Mouse (Mus musculus): Measurements from ENCODE around the gene Obscn.

Obscn gene

GRCm38 (mm10) chr11:59138537-59139486, 2.6 kb upstream of the Obscn start:
- DNase-seq: no peak

DNA sequence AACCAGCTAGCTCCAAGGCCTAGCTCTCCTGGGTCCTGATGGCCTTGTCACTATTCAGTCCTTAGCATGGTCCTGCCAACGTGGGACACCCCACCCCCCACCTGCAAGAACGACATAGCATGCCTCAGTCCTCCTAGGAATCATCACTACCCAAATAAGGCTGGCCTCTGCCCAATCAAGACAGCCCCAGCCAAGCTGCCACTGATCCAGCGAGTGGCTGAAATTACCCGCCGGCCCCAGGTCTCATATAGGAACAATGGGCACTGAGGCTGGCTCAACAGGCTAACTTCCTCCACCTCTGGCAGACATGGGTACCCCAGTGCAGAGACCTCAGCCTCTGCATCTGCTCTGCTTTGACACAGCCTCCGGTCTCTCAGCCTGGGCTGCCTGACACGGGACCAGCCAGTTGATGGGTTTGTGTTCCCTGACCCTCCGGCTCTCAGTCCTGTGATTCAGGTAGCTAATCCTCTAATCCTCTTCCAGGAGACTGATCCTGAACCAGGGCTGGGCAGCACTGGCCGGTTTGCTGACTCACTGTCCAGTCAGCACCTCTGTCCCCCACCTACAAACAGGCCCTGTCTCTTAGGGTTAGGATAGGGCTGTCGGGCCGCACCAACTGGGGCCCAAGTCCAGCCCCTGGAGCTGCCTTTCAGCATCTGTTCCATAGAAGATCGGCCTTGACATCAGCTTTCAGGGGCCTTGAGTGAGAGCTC, 948 bp upstream of the Obscn start:
- no peak for DNase-seq

- DNase-seq: no peak
These were observed 966 bp downstream of the Obscn start for GRCm38 (mm10) chr11:59135051-59135820.

GRCm38 (mm10) chr11:59134373-59134997, 1.7 kb downstream of the Obscn start:
- DNase-seq: no peak

DNA sequence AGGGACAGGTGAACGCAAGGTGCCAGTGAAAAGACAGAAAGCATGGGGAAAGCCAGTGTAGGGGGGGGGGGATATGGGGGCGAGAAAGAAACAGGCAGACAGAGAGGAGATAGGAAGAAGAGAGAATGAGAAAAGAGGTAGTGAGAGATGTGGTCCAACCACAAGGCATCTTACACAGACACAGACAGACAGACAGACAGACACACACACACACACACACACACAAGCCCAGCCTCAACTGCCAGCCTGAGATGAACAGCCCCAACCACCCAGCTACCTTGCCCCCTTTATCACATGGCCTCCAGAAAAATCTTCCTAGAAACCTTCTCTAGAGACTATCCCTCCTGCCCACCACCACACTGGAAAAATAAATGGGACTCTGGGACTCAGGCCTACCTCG, 4.1 kb downstream of the Obscn start:
- DNase-seq: no peak

DNA sequence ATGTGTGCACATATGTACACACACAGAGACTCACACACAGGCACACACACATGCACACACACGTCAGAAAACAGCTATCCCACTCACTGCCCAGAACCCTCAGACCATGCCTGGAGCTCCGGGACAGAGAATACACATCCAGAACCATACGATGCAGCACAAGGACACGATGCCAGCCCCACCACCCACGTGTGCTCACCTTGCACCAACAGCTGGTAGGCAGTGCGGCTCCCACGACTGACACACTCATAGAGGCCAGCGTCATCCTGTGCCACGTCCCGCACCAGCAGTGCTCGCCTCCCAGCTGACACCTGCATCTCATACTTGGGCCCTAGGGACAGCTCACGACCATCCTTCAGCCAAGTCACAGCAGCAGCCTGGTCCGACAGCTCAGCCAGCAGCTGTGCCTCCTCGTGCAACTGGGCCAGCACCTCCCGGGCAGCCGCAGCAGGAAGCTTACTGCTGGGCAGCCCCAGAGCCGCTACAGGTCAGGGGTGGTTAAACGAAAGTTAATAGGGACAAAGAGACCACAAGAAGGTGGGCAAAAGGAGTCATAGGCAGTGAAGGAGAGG, 4.8 kb downstream of the Obscn start:
- no peak for DNase-seq

- DNase-seq: no peak
These were observed 5.4 kb downstream of the Obscn start for GRCm38 (mm10) chr11:59130782-59131181.

GRCm38 (mm10) chr11:59105945-59106344, 30.3 kb downstream of the Obscn start:
- no peak for DNase-seq

DNA sequence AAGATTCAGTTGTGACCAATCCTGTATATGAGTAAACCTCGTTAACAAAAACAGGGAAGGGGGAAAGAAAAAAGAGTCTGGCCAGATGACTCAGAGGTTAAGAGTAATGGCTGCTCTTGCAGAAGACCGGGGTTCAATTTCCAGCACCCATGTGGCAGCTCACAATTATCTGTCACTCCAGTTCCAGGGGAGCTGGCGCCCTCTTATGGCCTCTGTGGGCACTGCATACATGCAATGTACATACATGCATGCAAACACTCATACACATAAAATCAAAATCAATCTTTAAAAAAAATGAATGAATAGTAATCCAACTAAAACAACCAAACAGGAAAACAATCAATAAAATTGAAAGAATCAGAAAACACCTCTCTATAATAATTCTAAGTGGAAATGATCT, 33.9 kb downstream of the Obscn start:
- no peak for DNase-seq

DNA sequence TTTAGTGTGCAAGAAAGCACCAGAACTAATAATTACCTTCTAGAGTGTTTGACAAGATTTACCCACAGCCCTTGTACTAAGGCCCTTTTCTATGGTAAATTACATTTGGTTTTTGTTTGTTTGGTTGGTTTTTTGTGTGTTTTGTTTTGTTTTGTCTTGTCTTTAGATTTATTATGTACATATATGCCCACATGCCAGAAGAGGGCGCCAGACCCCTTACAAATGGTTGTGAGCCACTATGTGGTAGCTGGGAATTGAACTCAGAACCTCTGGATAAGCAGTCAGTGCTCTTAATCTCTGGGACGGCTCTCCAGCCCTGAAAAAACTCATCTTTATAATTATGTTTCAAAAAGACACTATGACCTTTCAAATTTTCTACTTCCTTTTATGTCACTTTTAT, 37.9 kb downstream of the Obscn start:
- no peak for DNase-seq

DNA sequence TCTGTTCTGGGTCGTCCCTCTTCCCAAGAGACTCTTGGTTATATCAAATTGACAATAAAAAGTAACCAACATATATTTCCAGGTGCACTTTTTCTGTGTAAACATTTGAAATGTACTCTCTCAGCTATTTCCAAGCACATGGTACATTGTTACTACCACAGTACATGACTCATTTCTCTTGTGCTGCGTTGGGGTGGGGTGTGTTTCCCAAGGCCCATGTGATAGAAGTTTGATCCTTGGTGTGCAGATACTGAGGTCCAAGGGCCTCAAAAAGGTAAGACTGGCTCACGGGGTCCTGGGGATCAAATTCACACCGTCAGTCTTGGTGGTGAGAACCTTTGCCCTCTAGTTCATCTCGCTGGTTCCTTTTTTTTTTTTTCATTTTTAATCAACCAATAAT, 38.4 kb downstream of the Obscn start:
- no peak for DNase-seq

GRCm38 (mm10) chr11:59094213-59094612, 42.0 kb downstream of the Obscn start:
- no peak for DNase-seq

GRCm38 (mm10) chr11:59087581-59087980, 48.6 kb downstream of the Obscn start:
- no peak for DNase-seq

DNA sequence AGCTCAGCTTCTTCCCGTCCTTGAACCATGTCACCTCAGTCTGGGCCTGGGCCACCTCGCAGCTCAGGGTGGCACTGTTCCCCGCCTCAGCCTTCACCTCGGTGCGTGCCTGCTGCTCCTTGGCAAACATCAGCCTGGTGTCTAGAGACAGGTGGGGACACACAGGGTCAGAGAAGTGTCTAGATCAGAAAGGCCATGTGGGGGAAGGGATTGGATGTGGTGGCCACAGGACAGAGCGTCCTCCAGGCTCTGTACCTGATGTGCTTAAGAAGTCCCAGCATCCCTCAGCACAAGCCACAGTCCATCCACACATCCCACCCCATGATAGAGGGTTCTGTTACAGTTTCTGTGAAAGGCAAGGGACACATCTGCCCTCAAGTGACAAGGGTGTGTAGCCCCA, 51.0 kb downstream of the Obscn start:
- no peak for DNase-seq

GRCm38 (mm10) chr11:59083125-59083524, 53.1 kb downstream of the Obscn start:
- no peak for DNase-seq

DNA sequence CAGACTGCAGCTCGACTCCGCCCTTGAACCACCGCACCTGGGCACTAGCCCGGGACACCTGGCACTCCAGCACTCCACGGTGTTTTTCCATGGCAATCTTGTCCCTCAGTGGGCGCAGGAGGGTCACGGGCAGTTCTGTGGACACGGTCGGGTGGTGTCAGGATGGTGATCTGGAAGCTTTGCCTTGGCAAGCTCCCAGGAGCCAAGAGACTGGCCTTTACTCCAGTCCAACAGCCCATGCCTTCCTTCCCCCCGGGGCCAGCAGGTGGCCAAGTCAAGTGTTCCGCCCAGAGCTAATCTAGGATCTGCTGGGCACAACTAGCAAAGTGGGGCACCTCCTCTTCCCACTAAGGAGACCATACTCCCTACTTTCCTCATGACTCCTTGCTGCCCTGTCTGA, 57.9 kb downstream of the Obscn start:
- no peak for DNase-seq

DNA sequence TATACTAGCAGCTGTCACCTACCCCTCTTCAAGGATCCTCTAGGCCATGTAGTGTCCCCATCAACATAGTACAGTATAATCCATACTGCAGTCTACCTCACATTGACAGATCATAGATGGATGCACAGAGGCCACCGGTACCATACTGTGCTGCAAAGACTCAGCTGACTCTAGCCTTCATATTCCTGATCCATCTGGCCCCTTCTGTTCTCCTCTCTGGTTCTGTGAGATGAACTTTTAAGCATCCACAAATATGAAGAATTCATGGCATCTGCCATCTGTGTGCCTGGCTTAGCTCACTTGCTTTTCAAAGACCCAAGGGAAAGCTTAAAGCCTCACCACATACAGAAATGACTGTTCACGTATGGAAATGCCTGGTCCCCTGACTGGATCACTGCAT, 65.9 kb downstream of the Obscn start:
- no peak for DNase-seq

GRCm38 (mm10) chr11:59068922-59069321, 67.3 kb downstream of the Obscn start:
- DNase-seq: no peak

DNA sequence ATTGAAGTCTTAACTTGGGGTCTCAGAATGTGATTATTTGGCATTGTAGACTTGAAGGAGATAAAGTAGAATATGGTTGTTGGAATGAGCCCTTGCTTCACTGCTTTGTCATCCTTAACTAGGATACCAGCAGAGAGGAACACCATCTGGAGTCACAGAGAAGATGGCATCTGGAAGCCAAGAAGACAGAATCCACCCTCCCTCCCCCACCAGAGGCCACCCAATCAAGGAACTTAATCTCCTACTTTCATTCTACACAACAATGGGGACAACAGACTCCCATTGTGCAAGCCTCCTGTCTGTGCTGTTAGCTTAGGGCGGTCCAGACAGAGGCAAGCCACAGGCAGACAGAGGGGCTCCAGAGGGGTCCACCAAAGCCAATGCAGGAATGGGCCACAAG, 67.8 kb downstream of the Obscn start:
- no peak for DNase-seq

DNA sequence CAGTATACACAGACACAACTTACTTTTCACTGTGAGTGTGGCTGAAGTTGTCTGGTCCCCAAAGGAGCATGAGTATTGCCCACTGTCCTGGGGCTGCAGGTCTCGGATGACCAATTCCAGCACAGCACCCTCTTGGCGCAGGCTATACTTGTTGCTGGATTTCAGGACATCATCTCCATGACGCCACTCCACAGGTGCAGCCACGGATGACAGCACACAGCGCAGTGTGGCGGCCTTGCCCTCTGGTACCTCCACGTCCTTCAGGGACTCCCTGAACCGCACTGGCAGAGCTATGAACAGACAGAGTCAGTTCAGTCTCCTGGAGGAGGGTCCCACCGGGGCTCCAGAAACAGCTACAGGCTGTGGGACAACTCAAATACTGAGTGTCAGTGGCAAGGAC, 68.3 kb downstream of the Obscn start:
- DNase-seq: no peak

- no peak for DNase-seq
These were observed 78.2 kb downstream of the Obscn start for GRCm38 (mm10) chr11:59058025-59058424.

GRCm38 (mm10) chr11:59051031-59051430, 85.2 kb downstream of the Obscn start:
- no peak for DNase-seq
